Mouse (Mus musculus) subcutaneous adipose tissue, adult 2 months (tissue): Measurements from ENCODE around the gene Gpr160. TPM values are rescaled to one million over a fixed set of nuclear protein-coding genes. Genes with fewer than 3 reads are reported as not detected.

ENCODE experiments used
- polyA plus RNA-seq: library from polyadenylated mRNA; depleted of rRNA; stranded (reverse); fragments of >200 nt; gene quantifications from 2 replicates; pipeline ENCODE4 v1.2.3, GENCODE M21; 2012; ENCODE audit warnings: low replicate concordance; rRNA removed

Gpr160 gene
- polyA plus RNA-seq = 12.2 and 36.8 TPM in 2 replicates

GRCm38 (mm10) chr3:30855604-30856458 is at the start of gene Gpr160:
Gpr160 (plus strand) TSS chr3:30855950.

Other genes with a start within 250 kb of the Gpr160 start
- not detected in 2 replicates for gene Lrriq4, start 211.4 kb upstream of the Gpr160 start, polyA plus RNA-seq
- 0.14 TPM in 1 of 2 replicates, not detected in the other for gene Lrrc34, start 208.1 kb upstream of the Gpr160 start, polyA plus RNA-seq
- 14.7 TPM in 1 of 2 replicates, not detected in the other for gene Lrrc31, start 156.1 kb upstream of the Gpr160 start, polyA plus RNA-seq
- not detected in 2 replicates for gene Samd7, start 109.7 kb upstream of the Gpr160 start, polyA plus RNA-seq
- gene Sec62, start 63.1 kb upstream of the Gpr160 start, polyA plus RNA-seq = 20.2 and 20.5 TPM in 2 replicates
- gene Phc3, start 113.5 kb downstream of the Gpr160 start, polyA plus RNA-seq = 17.6 and 34.5 TPM in 2 replicates
- gene Prkci, start 139.8 kb downstream of the Gpr160 start, polyA plus RNA-seq = 28.2 and 34.3 TPM in 2 replicates
- gene Skil, start 239.1 kb downstream of the Gpr160 start, polyA plus RNA-seq = 5.0 and 12.0 TPM in 2 replicates